Mouse (Mus musculus) heart, postnatal 0 days (tissue): ENCODE results near the gene Ncoa5.

Experiments used
- CTCF ChIP-seq: IDR thresholded peaks from 2 replicates; pipeline ENCODE4 v1.5.1; 2016; ENCODE audit warnings: antibody characterized with exemption, control low read depth, low read depth
- EP300 ChIP-seq: IDR thresholded peaks from 2 replicates; pipeline ENCODE4 v1.6.1; 2016; ENCODE audit warnings: antibody characterized with exemption, low read depth

- TF ChIP-seq CTCF (no peak), EP300 (no peak)
These were observed 37.6 kb downstream of the Ncoa5 start for GRCm38 (mm10) chr2:164996848-164997720.
